Mouse (Mus musculus) embryonic facial prominence, embryonic 11.5 days (tissue): ENCODE results near the gene Prr19. TPM values are rescaled to one million over a fixed set of nuclear protein-coding genes. Genes with fewer than 3 reads are reported as not detected.

Experiments used
- ATAC-seq: fragments of 200-750 bp; cut with Nextera tagmentation; replicated peaks from 2 replicates; pipeline ENCODE4 v1.8.0; 2017; ENCODE audit warnings: low read depth; ENCODE audit not compliant: insufficient number of reproducible peaks, low FRiP score, low TSS enrichment
- DNase-seq: peaks from one replicate; pipeline ENCODE4 v3.0.0-alpha.2; 2015; ENCODE audit warnings: low spot score
- H3K27ac ChIP-seq: fragments of 300-500 bp; sonication (generic); replicated peaks from 2 replicates; pipeline ENCODE4 v1.5.1; 2014; ENCODE audit warnings: mild to moderate bottlenecking, low read depth, low read length, control low read depth
- H3K27me3 ChIP-seq: fragments of 300-500 bp; sonication (generic); 2 replicates; pipeline ENCODE4 v1.6.1; 2014; ENCODE audit warnings: mild to moderate bottlenecking, low read length, moderate library complexity, mixed read lengths; ENCODE audit not compliant: control insufficient read depth, insufficient read depth
- H3K36me3 ChIP-seq: fragments of 300-500 bp; sonication (generic); replicated peaks from 2 replicates; pipeline ENCODE4 v1.6.1; 2014; ENCODE audit warnings: low read depth, mild to moderate bottlenecking, low read length, moderate library complexity, mixed read lengths; ENCODE audit not compliant: control insufficient read depth, insufficient read depth
- H3K4me1 ChIP-seq: fragments of 300-500 bp; sonication (generic); 2 replicates; pipeline ENCODE4 v1.6.1; 2014; ENCODE audit warnings: low read length, mixed read lengths; ENCODE audit not compliant: control insufficient read depth, insufficient read depth
- H3K4me2 ChIP-seq: fragments of 300-500 bp; sonication (generic); 2 replicates; pipeline ENCODE4 v1.6.1; 2014; ENCODE audit warnings: low read depth, mild to moderate bottlenecking, control low read depth, low read length, moderate library complexity
- H3K4me3 ChIP-seq: fragments of 300-500 bp; sonication (generic); 2 replicates; pipeline ENCODE4 v1.5.1; 2014; ENCODE audit warnings: low read depth, low read length, control low read depth
- H3K9ac ChIP-seq: fragments of 300-500 bp; sonication (generic); replicated peaks from 2 replicates; pipeline ENCODE4 v1.6.1; 2014; ENCODE audit warnings: mild to moderate bottlenecking, control low read depth, low read length
- H3K9me3 ChIP-seq: fragments of 300-500 bp; sonication (generic); replicated peaks from 2 replicates; pipeline ENCODE4 v1.6.1; 2016; ENCODE audit warnings: mild to moderate bottlenecking, low read length, inconsistent platforms, mixed read lengths; ENCODE audit not compliant: control insufficient read depth
- WGBS: fragments of 180-500 bp; shearing (Covaris S2); extraction: QIAGEN DNeasy Blood & Tissue Kit; methylation state at CpG from one replicate; pipeline ENCODE4 v1.1.7; 2014; 5-methylcytosine and 5-hydroxymethylcytosine counted together
- polyA plus RNA-seq: library from polyadenylated mRNA; unstranded; fragments of >200 nt; fragmentation: Nextera tagmentation; extraction: Ambion mirVana; gene quantifications from 2 replicates; pipeline ENCODE4 v1.2.1, GENCODE M21; 2014

The Prr19 gene
- polyA plus RNA-seq, 1 experiment from 2014 or later = 1.6 TPM

DNA sequence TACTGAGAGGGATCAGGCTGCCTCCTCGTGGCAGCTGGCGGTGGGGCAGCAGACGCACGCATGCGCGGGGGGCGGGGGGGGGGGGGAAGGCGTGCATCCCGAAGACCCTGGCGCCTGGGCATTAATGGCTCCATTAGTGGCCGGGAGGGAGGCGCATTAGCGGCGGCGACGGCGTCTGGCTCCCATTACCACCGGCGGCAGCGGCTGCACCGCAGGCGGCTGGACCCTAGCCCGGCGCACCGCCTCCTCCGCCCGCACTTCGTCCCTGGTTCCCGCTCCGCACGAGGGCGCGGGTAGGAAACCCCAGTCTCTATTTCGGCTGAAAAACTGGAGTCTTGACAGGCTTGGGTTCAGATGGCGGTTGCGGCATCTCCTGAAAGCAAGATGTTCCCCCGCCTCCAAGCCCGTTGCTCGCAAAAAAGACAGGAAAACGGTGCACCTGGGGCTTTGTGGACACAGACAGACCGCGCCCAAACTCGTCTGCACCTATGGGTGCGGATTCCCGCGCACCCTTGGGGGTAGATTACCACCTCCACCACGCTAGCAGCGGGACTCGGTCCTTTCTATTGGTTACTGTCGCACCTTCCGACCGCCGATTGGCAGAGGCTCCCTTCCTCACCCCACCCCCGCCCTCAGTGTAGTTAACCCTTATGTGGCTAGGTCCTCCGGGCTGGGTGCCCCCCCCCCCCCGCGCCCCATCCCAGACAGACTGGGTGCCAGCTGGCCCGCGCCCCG, 22.7 kb upstream of the Prr19 start:
- H3K4me1 ChIP-seq = peaks cover 13% of the 10 kb centered on the region
- no peaks in the 10 kb centered on the region for H3K9me3 ChIP-seq
- H3K27ac ChIP-seq = peak overlapping the region; percentile 97
- H3K4me2 ChIP-seq = peak overlapping the region; percentile 97
- ATAC-seq (peak; percentile 40), DNase-seq (peak; percentile 88)
- H3K36me3 ChIP-seq = no peaks in the 10 kb centered on the region
- H3K9ac ChIP-seq = peak overlapping the region; percentile 83
- no peaks in the 10 kb centered on the region for H3K27me3 ChIP-seq
- peak overlapping the region; percentile 55 for H3K4me3 ChIP-seq
- 0% methylated on average over 49 of the region's 60 CpGs for WGBS

DNA sequence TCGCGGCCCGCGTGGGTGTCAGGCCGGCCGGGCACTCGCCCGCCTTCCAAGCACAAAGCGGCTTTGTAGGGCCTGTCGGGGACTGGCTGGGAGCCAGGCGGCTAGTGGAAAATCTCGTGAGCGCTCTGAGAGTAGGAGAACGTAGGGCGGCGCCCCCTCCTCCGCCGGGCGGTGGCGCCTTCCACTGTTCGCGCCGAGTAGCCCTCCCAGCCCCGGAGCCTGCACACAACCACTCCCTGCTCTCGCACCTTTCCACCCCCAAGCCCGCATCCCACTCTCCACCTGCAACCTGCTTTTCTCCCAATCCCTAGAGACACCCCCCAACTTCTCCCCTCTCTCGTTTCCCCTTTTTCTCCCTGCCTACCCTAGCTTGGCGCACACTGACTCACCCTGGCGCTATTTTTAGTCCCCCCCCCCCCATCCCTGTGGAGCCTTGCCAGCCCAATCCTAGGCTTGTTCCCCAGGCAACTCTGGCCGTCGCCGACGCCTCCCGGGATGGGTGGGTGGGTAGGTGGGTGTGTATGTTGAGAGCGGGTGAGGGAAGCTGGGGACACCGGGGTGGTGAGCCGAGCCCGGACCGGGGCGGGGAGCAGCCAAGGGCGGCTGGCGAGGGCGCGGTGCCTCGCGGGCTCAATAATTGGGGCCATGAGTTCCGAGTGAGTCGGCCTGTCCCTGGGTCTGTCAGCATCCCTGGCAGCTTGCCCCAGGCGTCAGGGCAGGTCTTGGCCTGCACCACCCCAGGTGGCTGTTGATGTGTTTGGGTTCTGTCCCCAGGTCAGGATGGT, 21.9 kb upstream of the Prr19 start:
- Histone ChIP-seq H3K4me2 (peak overlapping the region; percentile 97), H3K27ac (peak overlapping the region; percentile 97)
- peak; percentile 89 for DNase-seq

DNA sequence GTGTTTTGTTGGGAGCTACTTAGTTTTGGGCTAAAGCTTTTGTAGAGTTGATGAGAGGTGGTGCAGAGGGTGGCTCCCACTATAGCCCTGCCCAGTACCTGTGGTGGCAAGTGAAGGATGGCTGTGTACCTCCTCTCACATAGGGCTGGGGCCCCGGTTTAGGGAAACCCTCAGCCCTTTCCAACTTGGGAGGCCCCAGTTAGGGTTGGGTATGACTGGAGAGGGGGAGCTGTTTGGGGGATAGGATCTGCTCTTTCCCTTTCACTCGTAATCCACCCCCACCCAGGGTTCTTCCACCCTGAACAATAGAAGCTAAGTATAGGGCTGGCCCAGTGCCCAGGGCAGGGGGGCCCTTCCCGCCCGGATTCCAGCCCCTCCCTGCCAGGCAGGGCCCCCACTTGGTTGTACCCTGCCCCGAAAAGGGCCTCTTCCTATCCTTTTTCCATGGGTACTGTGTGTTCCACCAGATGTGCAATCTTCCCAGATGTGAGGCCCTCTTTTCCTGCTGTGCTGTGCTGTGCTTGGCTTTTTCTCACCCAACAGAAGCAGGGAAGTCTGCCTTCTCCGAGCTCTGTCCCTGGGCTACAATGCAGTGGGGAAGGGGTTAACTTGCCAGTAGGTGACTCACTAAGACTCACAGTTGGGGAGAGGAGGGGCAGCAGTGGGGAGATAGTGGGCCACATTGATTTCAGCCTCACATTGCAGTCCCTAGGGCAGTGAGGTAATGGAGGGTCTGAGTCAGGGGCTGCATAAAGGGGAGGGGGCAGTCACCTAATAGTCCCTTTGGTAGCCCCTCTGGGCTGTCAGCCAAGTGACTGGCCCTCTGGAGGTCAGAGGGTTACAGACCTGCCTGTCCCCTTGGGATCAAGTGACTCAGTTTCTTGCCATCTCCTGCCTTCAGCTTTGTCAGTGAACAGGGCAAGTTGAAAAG, 21.1 kb upstream of the Prr19 start:
- WGBS = 2% methylated on average over 6 of the region's 6 CpGs
- Histone ChIP-seq H3K27ac (peak overlapping the region; percentile 97), H3K4me3 (peak overlapping the region; percentile 55), H3K36me3 (no peaks in the 10 kb centered on the region), H3K9ac (peak overlapping the region; percentile 83), H3K9me3 (no peaks in the 10 kb centered on the region), H3K4me2 (peak overlapping the region; percentile 97), H3K27me3 (no peaks in the 10 kb centered on the region), H3K4me1 (peaks cover 19% of the 10 kb centered on the region)
- DNase-seq (peak; percentile 77), ATAC-seq (peak; percentile 30)

More for the DNA sequence above, 21.9 kb upstream of the Prr19 start:
- Histone ChIP-seq H3K27me3 (no peaks in the 10 kb centered on the region), H3K4me3 (peak overlapping the region; percentile 55), H3K36me3 (no peaks in the 10 kb centered on the region), H3K9ac (peak overlapping the region; percentile 83), H3K4me1 (peaks cover 17% of the 10 kb centered on the region), H3K9me3 (no peaks in the 10 kb centered on the region)
- ATAC-seq = peak; percentile 35
- WGBS = 1% methylated on average over 46 of the region's 49 CpGs

DNA sequence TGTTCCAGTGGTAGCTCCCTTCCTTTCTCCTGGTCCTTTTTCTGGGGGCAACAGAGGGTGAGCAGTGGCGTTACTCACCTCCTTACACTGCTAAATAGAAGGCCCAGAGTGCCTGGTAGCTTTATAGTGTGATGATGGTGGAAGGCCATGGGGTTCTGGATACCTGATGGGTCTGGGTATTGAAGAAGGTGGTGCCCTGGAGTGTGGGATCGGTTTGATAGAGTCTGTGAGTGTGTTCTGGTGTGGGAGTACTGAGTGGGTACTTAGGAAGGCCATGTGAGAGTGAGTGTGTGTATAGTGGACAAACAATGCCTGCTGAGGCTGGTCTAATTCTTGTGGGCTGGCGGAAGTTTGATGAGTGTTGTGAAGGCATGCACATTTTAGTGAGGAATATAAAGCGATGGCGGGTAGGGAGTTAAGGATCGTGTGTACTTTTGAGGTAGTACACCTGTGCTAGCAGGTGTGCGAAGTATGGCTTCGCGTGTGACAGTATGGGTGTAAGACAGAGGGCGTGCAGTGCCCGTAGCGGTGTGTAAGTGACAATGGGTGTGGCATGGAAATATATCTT, 20.0 kb upstream of the Prr19 start:
- H3K4me1 ChIP-seq = peaks cover 19% of the 10 kb centered on the region

DNA sequence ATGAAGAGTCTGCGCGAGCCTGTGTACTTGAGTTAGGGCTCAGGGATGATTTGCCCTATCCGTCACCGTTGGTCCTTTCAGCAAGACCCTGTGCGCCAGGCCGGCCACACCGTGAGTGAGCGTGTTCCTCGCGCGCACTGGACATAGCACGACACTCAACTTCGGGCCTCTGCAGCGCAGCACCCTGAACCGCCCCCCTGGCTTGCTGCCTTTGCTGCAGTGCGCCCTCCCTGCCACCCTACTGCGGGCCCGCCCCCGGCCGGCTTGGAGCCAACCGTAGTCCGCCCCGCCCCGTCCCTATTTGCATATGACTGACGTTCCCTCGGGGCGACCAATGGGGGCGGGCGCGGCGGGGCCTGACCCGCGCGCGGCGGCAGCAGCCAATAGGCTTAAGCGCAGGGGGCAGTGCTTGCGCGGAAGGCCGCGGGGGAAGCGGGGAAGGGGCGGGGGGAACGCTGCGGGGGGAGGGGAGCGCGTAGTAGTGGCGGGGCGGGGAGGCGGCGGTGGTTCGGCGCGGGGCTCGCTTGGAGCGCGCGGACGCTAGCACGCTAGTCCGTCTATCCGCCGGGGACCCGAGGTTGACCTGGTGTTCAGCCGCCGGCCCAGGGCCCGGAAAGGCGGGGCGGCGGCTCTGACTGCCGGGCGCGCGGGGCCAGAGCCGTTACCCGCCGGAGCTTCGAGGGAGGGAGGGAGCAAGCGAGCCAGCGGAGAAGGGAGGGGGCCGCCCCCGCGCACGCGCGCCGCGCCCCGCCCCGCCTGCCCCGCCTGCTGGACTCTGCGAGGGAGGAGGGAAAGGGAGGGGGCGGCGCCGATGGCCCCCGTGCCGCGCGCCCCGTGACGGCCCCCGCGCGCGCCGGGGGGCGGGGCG, 19.2 kb upstream of the Prr19 start:
- Histone ChIP-seq H3K4me1 (peaks cover 19% of the 10 kb centered on the region), H3K27me3 (no peaks in the 10 kb centered on the region), H3K4me2 (peak overlapping the region; percentile 87), H3K27ac (peak overlapping the region; percentile 97), H3K4me3 (peak overlapping the region; percentile 78), H3K9me3 (no peaks in the 10 kb centered on the region), H3K36me3 (peaks cover 5% of the 10 kb centered on the region), H3K9ac (peak overlapping the region; percentile 83)
- WGBS = under 1% methylated on average over 59 of the region's 108 CpGs
- ATAC-seq (peak; percentile 74), DNase-seq (peak; percentile 98)

More for the DNA sequence above, 20.0 kb upstream of the Prr19 start:
- Histone ChIP-seq H3K27ac (peak overlapping the region; percentile 97), H3K27me3 (no peaks in the 10 kb centered on the region), H3K4me2 (peak overlapping the region; percentile 66), H3K9me3 (no peaks in the 10 kb centered on the region), H3K36me3 (peaks cover 1% of the 10 kb centered on the region; the same call in 1 of the 2 replicates), H3K9ac (peak overlapping the region; percentile 43; the same call in 1 of the 2 replicates), H3K4me3 (peak overlapping the region; percentile 78)
- WGBS = 26% methylated on average over 12 of the region's 12 CpGs
- no peak; the same call in 1 of the 2 replicates for ATAC-seq
- no peak for DNase-seq

DNA sequence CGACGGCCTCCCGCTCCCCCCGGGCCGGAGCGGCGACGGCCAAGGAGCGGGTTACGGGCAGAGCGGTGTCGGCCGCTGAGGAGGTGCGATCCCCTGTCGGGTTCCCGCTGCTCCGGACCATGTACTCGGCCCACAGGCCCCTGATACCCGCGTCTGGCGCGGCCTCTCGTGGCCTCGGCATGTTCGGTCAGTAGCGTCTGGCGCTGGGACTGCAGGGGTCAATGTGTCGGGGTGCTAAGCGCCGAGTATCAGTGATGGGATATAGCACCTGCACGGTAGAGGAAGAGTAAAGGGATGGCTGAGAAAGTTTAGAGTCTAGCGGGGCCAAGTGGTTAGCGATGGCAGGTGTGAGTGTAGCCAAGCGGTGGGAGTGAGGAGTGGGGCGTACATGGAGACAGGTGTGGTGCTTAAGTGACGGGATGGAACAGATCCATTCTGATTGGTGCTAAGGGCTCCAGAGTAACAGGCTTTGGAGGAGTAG, 18.4 kb upstream of the Prr19 start:
- Histone ChIP-seq H3K4me1 (peaks cover 17% of the 10 kb centered on the region), H3K27ac (peak overlapping the region; percentile 97), H3K9ac (peak overlapping the region; percentile 83), H3K4me2 (peak overlapping the region; percentile 87), H3K9me3 (no peaks in the 10 kb centered on the region), H3K4me3 (peak overlapping the region; percentile 78), H3K36me3 (peaks cover 5% of the 10 kb centered on the region), H3K27me3 (no peaks in the 10 kb centered on the region)
- DNase-seq = peak; percentile 50
- WGBS = under 1% methylated on average over 28 of the region's 36 CpGs
- ATAC-seq = no peak
